9 mouse cellular contexts compared by ENCODE assay signal in genomic region chr11:53771001-53771744, GRCm38 (mm10). TPM values are rescaled to one million over a fixed set of nuclear protein-coding genes. Genes with fewer than 3 reads are reported as not detected.
DNase-seq lines count a peak whose midpoint lies in the region; ATAC-seq and TF ChIP-seq lines count a peak whose summit lies in the region.
"Had no signal": no experiment of that assay in that cellular context is flagged by ENCODE, and none has a peak within 500 bp of the region (broad histone marks: within the 10 kb centered on the region; RNA-seq: fewer than 3 reads in every experiment).

No protein-coding gene starts in this region.

- peak overlapping the region; percentile 88 for H3K4me2 ChIP-seq in heart, embryonic 13.5 days
- H3K4me2 ChIP-seq in heart, embryonic 16.5 days (ENCODE audit: low read depth, low read length): peak overlapping the region; percentile 65
- H3K4me2 ChIP-seq in liver, embryonic 15.5 days: peak overlapping the region; percentile 80

- H3K27ac ChIP-seq in heart, embryonic 13.5 days (replicated peaks): no peak overlapping the region
- H3K27ac ChIP-seq in heart, embryonic 16.5 days (ENCODE audit: low read length): no peak overlapping the region
- H3K27ac ChIP-seq in liver, embryonic 15.5 days (replicated peaks): 0 out of 2 replicates have a peak overlapping the region, but pooled peaks have one; percentile 19

- TF ChIP-seq CTCF in E14TG2a.4 (conservative IDR thresholded peaks at IDR 0.05; ENCODE audit: low read length): no peak

- ATAC-seq in heart, embryonic 13.5 days (ENCODE audit: extremely low read depth, insufficient number of reproducible peaks, low FRiP score, low TSS enrichment): no peak
- no peak for ATAC-seq in heart, embryonic 16.5 days (replicated peaks; ENCODE audit: extremely low read depth, insufficient read depth, low FRiP score)
- ATAC-seq in liver, embryonic 15.5 days (ENCODE audit: insufficient read depth): no peak
- ATAC-seq in granulocyte monocyte progenitor cell, adult 5-6 weeks (replicated peaks; ENCODE audit: poor library complexity, severe bottlenecking): no peak

- WGBS in heart, embryonic 13.5 days: 78% methylated on average over 11 of the region's 11 CpGs
- 79% methylated on average over 11 of the region's 11 CpGs for WGBS in heart, embryonic 16.5 days
- WGBS in liver, embryonic 15.5 days (ENCODE audit: insufficient replicate concordance): 60% methylated on average over 11 of the region's 11 CpGs

- peak overlapping the region; percentile 90 for H3K9ac ChIP-seq in heart, embryonic 13.5 days
- H3K9ac ChIP-seq in heart, embryonic 16.5 days (ENCODE audit: low read length): peak overlapping the region; percentile 79
- no peak overlapping the region; the same call in 1 of the 2 replicates for H3K9ac ChIP-seq in liver, embryonic 15.5 days

- H3K36me3 ChIP-seq in heart, embryonic 13.5 days: peaks cover 31% of the 10 kb centered on the region
- H3K36me3 ChIP-seq in E14TG2a.4 (ENCODE audit: insufficient read depth, low read length): peaks cover 52% of the 10 kb centered on the region
- H3K36me3 ChIP-seq in heart, embryonic 16.5 days (ENCODE audit: control insufficient read depth, insufficient read depth): peaks cover 22% of the 10 kb centered on the region
- peaks cover 28% of the 10 kb centered on the region for H3K36me3 ChIP-seq in liver, embryonic 15.5 days (replicated peaks)

- H3K27me3 ChIP-seq in heart, embryonic 13.5 days (replicated peaks): peaks cover 10% of the 10 kb centered on the region; the same call in 1 of the 2 replicates
- H3K27me3 ChIP-seq in E14TG2a.4 (ENCODE audit: insufficient read depth, low read length): 0 out of 2 replicates have a peak, but pooled peaks cover 2% of the 10 kb centered on the region
- no peaks in the 10 kb centered on the region for H3K27me3 ChIP-seq in heart, embryonic 16.5 days (ENCODE audit: control insufficient read depth, insufficient read depth, low read length)
- H3K27me3 ChIP-seq in liver, embryonic 15.5 days: peaks cover 43% of the 10 kb centered on the region

- intact Hi-C loops in heart, postnatal 14 days (cut with DNase I): loop anchor here (2.0 kb wide), 1 partner anchor 14 kb away; no protein-coding TSS in a partner anchor

- no peaks in the 10 kb centered on the region for H3K9me3 ChIP-seq in heart, embryonic 13.5 days
- no peaks in the 10 kb centered on the region for H3K9me3 ChIP-seq in E14TG2a.4 (ENCODE audit: low read length)
- no peaks in the 10 kb centered on the region for H3K9me3 ChIP-seq in heart, embryonic 16.5 days (replicated peaks; ENCODE audit: control insufficient read depth, low read length)
- H3K9me3 ChIP-seq in liver, embryonic 15.5 days (replicated peaks): no peaks in the 10 kb centered on the region

- no peak for DNase-seq in heart, postnatal 14 days
- no peak for DNase-seq in adrenal gland, postnatal 10 days
- DNase-seq in frontal cortex, postnatal 10 days (ENCODE audit: low spot score in 2 of 2): no peak

- H3K4me3 ChIP-seq in heart, embryonic 13.5 days: peak overlapping the region; percentile 84
- H3K4me3 ChIP-seq in E14TG2a.4 (replicated peaks; ENCODE audit: low read length): peak overlapping the region; percentile 96
- H3K4me3 ChIP-seq in heart, embryonic 16.5 days (ENCODE audit: low read length): peak overlapping the region; percentile 89
- H3K4me3 ChIP-seq in liver, embryonic 15.5 days (replicated peaks): peak overlapping the region; percentile 64

- H3K4me1 ChIP-seq in heart, embryonic 13.5 days: peaks cover 17% of the 10 kb centered on the region
- peaks cover 84% of the 10 kb centered on the region for H3K4me1 ChIP-seq in E14TG2a.4 (replicated peaks; ENCODE audit: low read depth, low read length)
- H3K4me1 ChIP-seq in heart, embryonic 16.5 days (ENCODE audit: control insufficient read depth, insufficient read depth, low read length): peaks cover 14% of the 10 kb centered on the region
- H3K4me1 ChIP-seq in liver, embryonic 15.5 days (replicated peaks): peaks cover 32% of the 10 kb centered on the region

RNA-seq across cellular contexts. Expression of gene Irf1, which starts 1.4 kb away (rescaled TPM):
- polyA plus RNA-seq in heart, embryonic 13.5 days (2015; fragmentation: Nextera tagmentation; extraction: Ambion mirVana): 8.6 and 10.0 TPM in 2 replicates
- 10 to 100 TPM; 18.4 to 19.5 TPM for total RNA-seq in heart, postnatal 14 days (2021)
- 17.2 and 25.7 TPM in 2 replicates for polyA plus RNA-seq in heart, embryonic 16.5 days (2015; fragmentation: Nextera tagmentation; extraction: Ambion mirVana)
- polyA plus RNA-seq in liver, embryonic 15.5 days (2015; fragmentation: Nextera tagmentation; extraction: Ambion mirVana): 11.9 and 13.6 TPM in 2 replicates
- total RNA-seq in granulocyte monocyte progenitor cell, adult 5-6 weeks (2014; fragmentation: Nextera tagmentation): 37.5 and 41.7 TPM in 2 replicates
- total RNA-seq in granulocyte monocyte progenitor cell, adult 5-6 weeks (2017): 41.3 and 55.9 TPM in 2 replicates
- 10 to 100 TPM; 20.0 to 36.7 TPM for total RNA-seq in adrenal gland, postnatal 10 days (2021)

RNA-seq across cellular contexts. Expression of gene Gm17334, which starts 1.8 kb away (rescaled TPM):
- 0.21 TPM in 1 of 2 replicates, not detected in the other for polyA plus RNA-seq in heart, embryonic 13.5 days (2015; fragmentation: Nextera tagmentation; extraction: Ambion mirVana)
- not detected for total RNA-seq in heart, postnatal 14 days (2021)
- polyA plus RNA-seq in heart, embryonic 16.5 days (2015; fragmentation: Nextera tagmentation; extraction: Ambion mirVana): 0.16 and 0.53 TPM in 2 replicates
- 0.16 TPM in 1 of 2 replicates, not detected in the other for polyA plus RNA-seq in liver, embryonic 15.5 days (2015; fragmentation: Nextera tagmentation; extraction: Ambion mirVana)
- total RNA-seq in granulocyte monocyte progenitor cell, adult 5-6 weeks (2014; fragmentation: Nextera tagmentation): 2.5 and 4.8 TPM in 2 replicates
- not detected in 2 replicates for total RNA-seq in granulocyte monocyte progenitor cell, adult 5-6 weeks (2017)
- total RNA-seq in adrenal gland, postnatal 10 days (2021): 1 to 10 TPM in 1 of 2 experiments, not detected in 1; 1.2 TPM
- polyA plus RNA-seq: erythroblast, embryonic 14.5 days had no signal

RNA-seq across cellular contexts. Expression of gene Il5, which starts 50.6 kb away (rescaled TPM):
- polyA plus RNA-seq in heart, embryonic 13.5 days (2015; fragmentation: Nextera tagmentation; extraction: Ambion mirVana): not detected in 2 replicates
- not detected for total RNA-seq in heart, postnatal 14 days (2021)
- not detected in 2 replicates for polyA plus RNA-seq in heart, embryonic 16.5 days (2015; fragmentation: Nextera tagmentation; extraction: Ambion mirVana)
- polyA plus RNA-seq in liver, embryonic 15.5 days (2015; fragmentation: Nextera tagmentation; extraction: Ambion mirVana): not detected in 2 replicates
- not detected in 2 replicates for total RNA-seq in granulocyte monocyte progenitor cell, adult 5-6 weeks (2014; fragmentation: Nextera tagmentation)
- not detected in 2 replicates for total RNA-seq in granulocyte monocyte progenitor cell, adult 5-6 weeks (2017)
- not detected for total RNA-seq in adrenal gland, postnatal 10 days (2021)
- polyA plus RNA-seq: erythroblast, embryonic 14.5 days had no signal
